Mouse (Mus musculus) erythroblast, embryonic 14.5 days (primary cell): ENCODE data around the gene Anln.

Source experiments
- GATA1 ChIP-seq: IDR thresholded peaks from 2 replicates; pipeline ENCODE4 v1.6.1; 2012; ENCODE audit warnings: low read length, inconsistent platforms, mixed read lengths
- TAL1 ChIP-seq: IDR thresholded peaks from 3 replicates; pipeline ENCODE4 v1.6.1; 2012; ENCODE audit warnings: low read length, inconsistent platforms, mixed read lengths

- no peak for TF ChIP-seq TAL1
- TF ChIP-seq GATA1, result no peak
Measured at GRCm38 (mm10) chr9:22419877-22420276, 30.9 kb upstream of the Anln start.
